Mouse (Mus musculus) hindbrain, embryonic 16.5 days (tissue): ENCODE results near the gene Igfbp4. TPM values are rescaled to one million over a fixed set of nuclear protein-coding genes. Genes with fewer than 3 reads are reported as not detected.
A peak's percentile ranks its signal among the peaks of the same experiment; 100 is the strongest.

Source experiments
- ATAC-seq: fragments of 200-750 bp; cut with Nextera tagmentation; 2 replicates; pipeline ENCODE4 v1.8.0; 2017; ENCODE audit warnings: moderate TSS enrichment, moderate library complexity
- H3K27ac ChIP-seq: fragments of 300-500 bp; sonication (generic); 2 replicates; pipeline ENCODE4 v1.5.1; 2014; ENCODE audit warnings: low read depth, mild to moderate bottlenecking, control low read depth, low read length, moderate library complexity
- H3K27me3 ChIP-seq: fragments of 300-500 bp; sonication (generic); replicated peaks from 2 replicates; pipeline ENCODE4 v1.6.1; 2014; ENCODE audit warnings: low read length; ENCODE audit not compliant: control insufficient read depth, insufficient read depth
- H3K36me3 ChIP-seq: fragments of 300-500 bp; sonication (generic); 2 replicates; pipeline ENCODE4 v1.6.1; 2014; ENCODE audit warnings: mild to moderate bottlenecking, low read length, moderate library complexity, mixed read lengths; ENCODE audit not compliant: control insufficient read depth, insufficient read depth
- H3K4me1 ChIP-seq: fragments of 300-500 bp; sonication (generic); 2 replicates; pipeline ENCODE4 v1.6.1; 2014; ENCODE audit warnings: low read depth, low read length; ENCODE audit not compliant: control insufficient read depth, insufficient read depth
- H3K4me2 ChIP-seq: fragments of 300-500 bp; sonication (generic); 2 replicates; pipeline ENCODE4 v1.6.1; 2014; ENCODE audit warnings: mild to moderate bottlenecking, low read length, control low read depth, moderate library complexity
- H3K4me3 ChIP-seq: fragments of 300-500 bp; sonication (generic); 2 replicates; pipeline ENCODE4 v1.5.1; 2014; ENCODE audit warnings: mild to moderate bottlenecking, low read length, control low read depth, moderate library complexity
- H3K9ac ChIP-seq: fragments of 300-500 bp; sonication (generic); 2 replicates; pipeline ENCODE4 v1.6.1; 2014; ENCODE audit warnings: low read depth, mild to moderate bottlenecking, control low read depth, low read length, moderate library complexity
- H3K9me3 ChIP-seq: fragments of 300-500 bp; sonication (generic); 2 replicates; pipeline ENCODE4 v1.6.1; 2014; ENCODE audit warnings: mild to moderate bottlenecking, low read length, moderate library complexity; ENCODE audit not compliant: control insufficient read depth
- WGBS: fragments of 180-500 bp; shearing (Covaris S2); extraction: QIAGEN DNeasy Blood & Tissue Kit; methylation state at CpG from one replicate; pipeline ENCODE4 v1.1.7; 2014; 5-methylcytosine and 5-hydroxymethylcytosine counted together
- polyA plus RNA-seq: library from polyadenylated mRNA; unstranded; fragments of >200 nt; fragmentation: Nextera tagmentation; extraction: Ambion mirVana; gene quantifications from 2 replicates; pipeline ENCODE4 v1.2.1, GENCODE M21; 2015

Gene Igfbp4
- polyA plus RNA-seq, 1 experiment from 2014 or later: 120 TPM

GRCm38 (mm10) chr11:99047120-99047519 lies 6.1 kb downstream of the Igfbp4 start:
- Histone ChIP-seq H3K27me3 (no peaks in the 10 kb centered on the region), H3K27ac (no peak overlapping the region), H3K36me3 (no peaks in the 10 kb centered on the region), H3K4me3 (no peak overlapping the region), H3K4me1 (peaks cover 8% of the 10 kb centered on the region), H3K4me2 (no peak overlapping the region), H3K9ac (no peak overlapping the region; the same call in 1 of the 2 replicates), H3K9me3 (no peaks in the 10 kb centered on the region)
- peak; percentile 52; the same call in 1 of the 2 replicates for ATAC-seq
- 34% methylated on average over 5 of the region's 5 CpGs for WGBS

- no peaks in the 10 kb centered on the region for H3K27me3 ChIP-seq
- peaks cover 5% of the 10 kb centered on the region for H3K4me1 ChIP-seq
- no peaks in the 10 kb centered on the region for H3K9me3 ChIP-seq
- no peak overlapping the region for H3K4me3 ChIP-seq
- 69% methylated on average over 2 of the region's 2 CpGs for WGBS
- no peak overlapping the region for H3K4me2 ChIP-seq
- 0 out of 2 replicates have a peak, but pooled peaks have one; percentile 17 for ATAC-seq
- H3K36me3 ChIP-seq: no peaks in the 10 kb centered on the region
- H3K9ac ChIP-seq: no peak overlapping the region
- H3K27ac ChIP-seq: no peak overlapping the region
Observed at GRCm38 (mm10) chr11:99047643-99048042, 6.6 kb downstream of the Igfbp4 start.

GRCm38 (mm10) chr11:99055143-99055542 lies 14.1 kb downstream of the Igfbp4 start:
- no peak overlapping the region for H3K27ac ChIP-seq
- 51% methylated on average over 4 of the region's 4 CpGs for WGBS
- no peak overlapping the region for H3K4me3 ChIP-seq
- no peak for ATAC-seq
- H3K9me3 ChIP-seq: peaks cover 3% of the 10 kb centered on the region; the same call in 1 of the 2 replicates
- H3K36me3 ChIP-seq: no peaks in the 10 kb centered on the region
- H3K4me1 ChIP-seq: peaks cover 4% of the 10 kb centered on the region; the same call in 1 of the 2 replicates
- H3K4me2 ChIP-seq: no peak overlapping the region
- H3K9ac ChIP-seq: no peak overlapping the region
- H3K27me3 ChIP-seq: no peaks in the 10 kb centered on the region

GRCm38 (mm10) chr11:99055571-99056452 lies 14.8 kb downstream of the Igfbp4 start:
- H3K4me3 ChIP-seq: no peak overlapping the region
- H3K9me3 ChIP-seq: peaks cover 3% of the 10 kb centered on the region; the same call in 1 of the 2 replicates
- WGBS: 7% methylated on average over 8 of the region's 8 CpGs
- H3K4me2 ChIP-seq: no peak overlapping the region
- no peaks in the 10 kb centered on the region for H3K36me3 ChIP-seq
- H3K9ac ChIP-seq: no peak overlapping the region
- no peak overlapping the region for H3K27ac ChIP-seq
- ATAC-seq: no peak
- peaks cover 4% of the 10 kb centered on the region; the same call in 1 of the 2 replicates for H3K4me1 ChIP-seq
- no peaks in the 10 kb centered on the region for H3K27me3 ChIP-seq

DNA sequence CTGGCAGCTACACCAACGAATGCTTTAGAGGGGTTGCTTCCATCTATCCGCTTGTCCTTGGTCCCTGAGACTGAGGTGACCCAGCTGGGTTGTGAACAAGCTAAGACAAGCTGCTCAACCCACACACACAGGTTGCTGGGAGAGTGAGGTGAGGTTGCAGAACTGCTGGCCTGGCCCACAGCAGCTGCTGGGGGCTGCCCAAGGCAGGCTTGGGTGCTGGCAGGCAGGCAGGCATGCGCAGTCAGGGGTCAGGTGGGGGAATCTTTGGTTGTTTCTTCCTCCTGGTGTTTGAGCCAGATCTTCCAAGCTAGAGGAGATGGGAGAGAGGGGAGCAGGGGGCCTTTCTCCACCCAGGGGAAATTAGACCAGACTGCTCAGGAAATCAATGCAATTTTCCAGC lies 19.4 kb downstream of the Igfbp4 start:
- 78% methylated on average over 3 of the region's 3 CpGs for WGBS
- Histone ChIP-seq H3K9ac (no peak overlapping the region), H3K4me3 (no peak overlapping the region), H3K4me2 (no peak overlapping the region), H3K27me3 (no peaks in the 10 kb centered on the region), H3K36me3 (no peaks in the 10 kb centered on the region), H3K27ac (no peak overlapping the region), H3K9me3 (peaks cover 3% of the 10 kb centered on the region; the same call in 1 of the 2 replicates), H3K4me1 (peaks cover 3% of the 10 kb centered on the region; the same call in 1 of the 2 replicates)
- no peak for ATAC-seq

GRCm38 (mm10) chr11:99062661-99063060 lies 21.6 kb downstream of the Igfbp4 start:
- Histone ChIP-seq H3K9me3 (peaks cover 3% of the 10 kb centered on the region; the same call in 1 of the 2 replicates), H3K4me2 (no peak overlapping the region), H3K9ac (no peak overlapping the region), H3K36me3 (no peaks in the 10 kb centered on the region), H3K4me1 (peaks cover 2% of the 10 kb centered on the region), H3K27me3 (no peaks in the 10 kb centered on the region), H3K4me3 (no peak overlapping the region), H3K27ac (no peak overlapping the region)
- ATAC-seq: no peak
- 80% methylated on average over 7 of the region's 7 CpGs for WGBS

GRCm38 (mm10) chr11:99063406-99064131 lies 22.5 kb downstream of the Igfbp4 start:
- H3K27ac ChIP-seq: no peak overlapping the region
- peaks cover 3% of the 10 kb centered on the region; the same call in 1 of the 2 replicates for H3K9me3 ChIP-seq
- H3K9ac ChIP-seq: no peak overlapping the region
- no peak overlapping the region for H3K4me3 ChIP-seq
- H3K27me3 ChIP-seq: no peaks in the 10 kb centered on the region
- H3K4me1 ChIP-seq: peaks cover 2% of the 10 kb centered on the region
- H3K4me2 ChIP-seq: no peak overlapping the region
- H3K36me3 ChIP-seq: no peaks in the 10 kb centered on the region
- no peak for ATAC-seq
- WGBS: 45% methylated on average over 8 of the region's 8 CpGs

DNA sequence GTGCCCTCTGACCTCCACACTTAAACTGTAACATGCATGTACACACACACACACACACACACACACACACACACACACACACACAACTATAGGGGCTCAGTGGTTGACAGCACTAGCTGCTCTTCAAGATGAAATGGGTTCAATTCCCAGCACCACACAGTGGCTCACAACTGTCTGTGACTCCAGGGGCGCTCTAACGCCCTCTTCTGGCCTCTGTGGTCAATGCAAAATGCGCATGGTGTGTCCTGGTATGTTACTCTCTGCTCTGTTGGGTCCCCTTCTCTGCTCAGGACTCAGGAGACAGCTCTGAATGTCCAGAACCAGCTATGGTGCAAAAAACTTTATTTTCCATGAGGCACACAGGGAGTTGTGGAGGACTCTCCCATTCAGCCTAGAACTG lies 24.3 kb downstream of the Igfbp4 start:
- no peaks in the 10 kb centered on the region for H3K36me3 ChIP-seq
- no peak overlapping the region for H3K27ac ChIP-seq
- no peak overlapping the region for H3K4me2 ChIP-seq
- WGBS: 72% methylated on average over 3 of the region's 3 CpGs
- ATAC-seq: no peak
- no peak overlapping the region; the same call in 1 of the 2 replicates for H3K9ac ChIP-seq
- no peaks in the 10 kb centered on the region for H3K27me3 ChIP-seq
- H3K4me3 ChIP-seq: no peak overlapping the region
- peaks cover 2% of the 10 kb centered on the region for H3K4me1 ChIP-seq
- H3K9me3 ChIP-seq: no peaks in the 10 kb centered on the region

DNA sequence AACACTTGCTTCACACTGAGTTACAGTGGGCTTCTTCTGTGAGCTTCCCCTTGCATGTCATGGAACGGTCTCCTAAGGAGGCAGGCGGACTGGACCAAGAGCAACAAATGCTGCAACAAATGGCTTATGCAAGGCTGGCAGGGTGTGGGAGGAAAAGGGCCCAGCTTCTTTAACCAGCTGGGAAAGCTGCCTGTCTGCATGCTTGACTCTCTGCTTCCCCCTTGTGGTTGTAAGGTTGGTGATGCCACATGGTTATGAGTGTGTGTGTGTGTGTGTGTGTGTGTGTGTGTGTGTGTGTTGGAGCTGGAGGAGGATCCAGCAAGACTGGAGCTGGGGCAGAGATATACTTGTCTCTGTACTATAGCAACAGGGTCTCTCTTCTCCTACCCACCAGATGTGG lies 24.9 kb downstream of the Igfbp4 start:
- no peaks in the 10 kb centered on the region for H3K36me3 ChIP-seq
- no peaks in the 10 kb centered on the region for H3K27me3 ChIP-seq
- no peak overlapping the region for H3K4me2 ChIP-seq
- no peak for ATAC-seq
- H3K4me3 ChIP-seq: no peak overlapping the region
- H3K4me1 ChIP-seq: peaks cover 2% of the 10 kb centered on the region
- no peak overlapping the region for H3K27ac ChIP-seq
- H3K9ac ChIP-seq: no peak overlapping the region; the same call in 1 of the 2 replicates
- WGBS: 15% methylated on average over 2 of the region's 2 CpGs
- H3K9me3 ChIP-seq: no peaks in the 10 kb centered on the region
